Mouse (Mus musculus): ENCODE data around the gene Dusp16.

DNA sequence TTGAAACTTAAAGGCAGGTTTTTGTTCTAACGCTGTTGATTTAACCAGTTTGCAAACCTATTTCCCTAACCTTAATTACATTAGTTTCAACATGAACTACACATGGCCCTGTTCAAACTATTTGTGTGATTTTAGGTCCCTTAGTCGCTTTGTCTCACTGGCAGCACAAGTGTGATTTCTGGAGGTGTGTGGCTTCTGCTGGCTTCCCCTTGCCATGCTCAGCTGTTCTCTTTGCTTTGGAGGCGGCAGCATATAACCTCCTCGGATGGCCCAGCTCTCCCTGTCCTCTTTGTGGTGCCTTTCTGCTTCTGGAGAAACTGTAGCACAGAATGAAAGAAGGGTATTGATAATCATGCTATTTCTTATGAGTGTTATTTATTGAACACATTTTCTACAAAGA is 114.9 kb downstream of the Dusp16 start:
- TF ChIP-seq CTCF (IDR thresholded peaks at IDR 0.05; ENCODE audit: low read depth), result no peak
- no peak for TF ChIP-seq EP300 (IDR thresholded peaks at IDR 0.05; ENCODE audit: low read depth)
